Mouse (Mus musculus) layer of hippocampus, postnatal 25 days (tissue): ENCODE data around the gene Cyp2w1. TPM values are rescaled to one million over a fixed set of nuclear protein-coding genes. Genes with fewer than 3 reads are reported as not detected.

Source experiments
- DNase-seq, 2 experiments: peaks; one replicate each; pipeline ENCODE4 v3.0.0; 2022; ENCODE audit warnings: mixed read lengths in 2 of 2, low spot score in 1 of 2; ENCODE audit errors: extremely low spot score in 1 of 2
- total RNA-seq, 2 experiments: library from RNA; stranded (reverse); gene quantifications; 2 replicates each; pipeline ENCODE4 v1.2.3; 2021

Cyp2w1 gene
- total RNA-seq, 2 experiments from 2014 or later, result not detected

DNA sequence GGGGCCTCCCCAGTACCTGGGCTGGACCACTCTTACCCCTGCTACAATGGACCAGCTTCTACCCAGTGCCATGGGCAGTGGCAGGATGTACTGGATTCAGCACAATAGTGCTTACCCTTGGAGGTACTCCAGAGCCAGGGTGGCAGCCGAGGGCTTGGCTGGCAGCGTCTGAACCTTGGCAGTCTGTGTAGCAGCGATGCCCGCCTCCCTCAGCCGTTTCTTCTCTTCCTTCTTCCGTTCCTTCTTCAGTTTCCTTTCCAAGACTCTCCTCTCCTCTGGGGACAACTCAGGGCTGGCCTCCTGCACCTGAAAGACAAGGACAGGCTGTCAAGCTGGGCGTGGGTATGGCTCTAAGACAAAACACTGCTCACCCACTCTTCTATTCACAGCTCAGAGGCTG is 11.4 kb downstream of the Cyp2w1 start:
- DNase-seq, result no peak

GRCm38 (mm10) chr5:139364260-139364910 is 12.0 kb downstream of the Cyp2w1 start:
- peak; percentile 97 to 99 for DNase-seq

DNA sequence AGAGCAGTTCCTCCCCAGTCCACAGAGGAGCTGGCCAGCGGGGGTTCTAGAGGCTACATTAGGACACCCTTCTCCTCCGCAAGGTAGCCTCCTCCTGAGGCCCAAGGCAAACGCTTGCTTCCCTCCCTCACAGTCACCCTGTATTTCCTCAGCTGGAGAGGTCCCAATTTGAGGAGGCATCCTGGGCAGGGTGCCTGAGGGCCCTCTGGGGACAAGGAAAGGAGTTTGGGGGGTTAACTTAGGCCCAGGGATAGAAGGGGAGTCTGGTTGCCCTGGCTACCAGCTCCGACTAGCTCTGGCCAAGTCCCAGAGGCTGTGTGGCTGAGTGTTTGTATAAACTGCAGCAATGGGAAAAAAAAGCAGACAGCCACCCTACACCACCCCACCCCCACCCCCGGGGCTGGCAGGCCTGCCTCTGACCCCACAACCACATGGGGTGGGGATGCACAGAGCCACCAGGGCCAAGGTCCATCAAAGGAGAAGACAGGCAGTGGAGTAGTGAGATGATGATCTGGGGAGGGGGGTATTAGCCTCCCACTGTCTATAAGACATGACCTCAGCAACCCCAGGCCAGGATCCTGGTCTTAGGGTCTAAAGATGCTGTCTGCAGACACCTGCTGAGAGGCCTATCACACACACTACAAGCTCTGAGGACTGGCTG is 12.6 kb downstream of the Cyp2w1 start:
- no peak for DNase-seq

DNA sequence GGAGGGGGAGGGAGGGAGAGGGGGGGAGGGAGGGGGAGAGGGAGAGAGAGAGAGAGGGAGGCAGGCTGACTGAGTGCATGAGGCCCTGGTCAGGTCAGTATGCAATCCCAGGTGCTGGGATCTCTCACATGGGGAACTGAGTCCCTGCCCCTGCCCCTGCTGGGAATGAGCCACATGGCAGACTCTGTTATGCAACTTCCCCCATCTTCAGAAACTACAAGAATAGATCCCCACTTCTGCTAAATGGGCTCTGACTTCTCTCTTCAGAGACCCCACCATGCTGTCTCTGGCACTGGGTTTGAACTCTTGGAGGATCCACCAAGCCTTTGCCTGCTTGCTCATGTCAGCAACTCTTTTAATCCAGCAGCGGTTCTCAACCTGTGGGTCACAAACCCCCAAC is 13.4 kb downstream of the Cyp2w1 start:
- DNase-seq, result no peak

GRCm38 (mm10) chr5:139366484-139366883 is 14.1 kb downstream of the Cyp2w1 start:
- DNase-seq, result no peak

DNA sequence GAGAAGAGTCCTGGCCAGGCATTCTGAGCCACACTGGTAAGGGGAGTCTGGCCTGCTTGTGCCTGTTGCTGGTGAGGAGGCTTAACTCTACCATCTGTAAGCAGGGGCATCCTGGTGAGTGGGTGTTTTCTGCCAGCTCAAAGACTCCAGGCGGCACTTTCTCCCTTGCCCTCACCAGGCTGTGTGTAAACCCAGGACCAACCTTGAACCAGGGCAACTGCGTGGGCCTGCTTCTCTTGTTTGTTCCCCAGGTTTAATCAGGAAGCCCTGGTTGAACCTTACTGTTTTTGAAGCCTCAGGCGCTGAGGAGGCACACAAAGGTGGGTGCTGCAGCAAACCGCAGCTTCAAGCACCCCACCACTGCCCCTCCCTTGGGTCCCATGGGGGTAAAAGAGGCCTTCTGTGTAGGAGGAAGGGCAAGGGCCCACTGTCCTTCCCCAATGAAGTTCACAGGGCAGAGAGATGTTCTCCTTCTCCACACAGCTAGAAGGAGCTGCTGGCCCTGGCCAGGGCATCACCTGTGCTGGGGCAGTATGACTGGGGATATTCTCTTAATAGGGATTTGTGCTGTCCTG is 15.6 kb downstream of the Cyp2w1 start:
- DNase-seq, result no peak

- DNase-seq, result no peak
Measured at GRCm38 (mm10) chr5:139368638-139369320, 16.4 kb downstream of the Cyp2w1 start.

DNA sequence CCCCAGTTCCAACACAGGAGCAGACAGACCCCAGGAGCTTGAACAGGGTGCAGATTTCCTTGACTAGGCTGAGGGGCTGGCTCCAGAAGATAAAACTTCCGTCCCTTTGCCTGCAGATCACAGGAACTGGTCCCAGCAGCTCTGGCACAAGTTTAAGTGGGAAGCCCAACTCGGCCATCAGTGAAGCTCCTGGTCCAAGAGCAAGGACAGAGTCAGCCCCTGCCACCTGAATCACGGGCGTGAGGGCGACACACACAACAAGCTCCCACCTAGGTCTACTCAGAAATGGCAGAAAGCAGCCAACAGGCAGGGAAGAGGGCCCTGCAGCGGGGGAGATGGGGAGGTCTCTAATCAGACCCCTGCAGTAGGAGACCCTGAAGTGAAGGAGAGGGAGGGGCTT is 17.9 kb downstream of the Cyp2w1 start:
- no peak for DNase-seq

DNA sequence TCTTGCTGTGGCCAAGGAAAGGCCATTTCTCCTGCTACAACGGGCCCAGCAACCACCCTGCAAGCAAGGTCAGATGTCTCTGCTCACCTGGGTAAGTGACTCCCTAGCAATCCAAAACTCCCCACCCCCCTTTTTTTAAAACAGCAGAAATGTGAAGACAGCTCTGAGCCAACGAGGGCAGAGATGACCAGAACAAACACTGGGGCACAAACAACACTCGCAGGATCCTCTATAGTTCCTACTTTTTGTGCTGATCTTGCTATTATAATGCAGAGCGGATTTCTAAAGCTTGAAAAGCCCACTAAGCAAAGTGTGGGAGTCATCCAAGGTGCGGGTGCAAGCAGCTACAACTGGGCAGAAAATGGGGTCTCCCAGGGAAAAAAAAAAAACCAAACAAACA is 18.7 kb downstream of the Cyp2w1 start:
- DNase-seq, result no peak

DNA sequence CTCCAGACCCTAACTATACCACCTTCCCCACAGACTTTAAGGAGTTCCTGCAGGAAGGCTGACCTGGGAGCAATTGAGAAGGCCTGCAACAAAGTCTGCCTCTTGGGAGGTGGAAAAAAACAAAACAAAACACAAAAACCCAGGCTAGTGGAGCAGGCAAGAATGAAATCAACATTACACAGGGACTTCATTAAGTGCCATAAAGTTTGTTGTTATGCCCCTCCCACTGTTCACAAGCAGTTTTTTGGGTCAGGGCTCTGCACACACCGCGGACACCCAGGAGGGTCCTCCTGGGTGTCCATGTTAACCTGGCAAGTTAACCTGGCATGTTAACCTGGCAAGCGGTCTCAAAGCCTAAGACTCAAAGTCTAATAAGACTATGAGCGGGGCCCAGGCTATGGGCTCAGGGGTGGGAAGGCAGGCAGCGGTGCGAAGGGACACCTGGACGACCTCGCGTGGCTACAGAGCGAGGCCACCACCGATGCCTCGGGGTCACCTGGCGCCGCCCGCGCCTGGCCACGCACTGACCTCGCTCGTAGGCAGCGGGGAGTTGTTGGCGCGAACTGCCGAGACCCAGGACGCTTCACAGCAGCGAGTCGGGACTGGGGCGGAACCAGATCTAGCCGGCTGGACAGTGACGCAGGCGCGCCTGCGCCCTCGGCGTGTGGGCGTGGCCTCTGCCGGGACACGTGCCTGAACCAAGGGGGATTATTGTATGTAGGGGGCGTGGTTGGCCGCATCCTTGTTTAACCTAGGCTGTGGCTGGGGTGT is 19.4 kb downstream of the Cyp2w1 start:
- DNase-seq, result peak; percentile 69 to 77

GRCm38 (mm10) chr5:139373126-139373525 is 20.7 kb downstream of the Cyp2w1 start:
- no peak for DNase-seq

- DNase-seq, result no peak
Measured at GRCm38 (mm10) chr5:139373889-139374444, 21.6 kb downstream of the Cyp2w1 start.

DNA sequence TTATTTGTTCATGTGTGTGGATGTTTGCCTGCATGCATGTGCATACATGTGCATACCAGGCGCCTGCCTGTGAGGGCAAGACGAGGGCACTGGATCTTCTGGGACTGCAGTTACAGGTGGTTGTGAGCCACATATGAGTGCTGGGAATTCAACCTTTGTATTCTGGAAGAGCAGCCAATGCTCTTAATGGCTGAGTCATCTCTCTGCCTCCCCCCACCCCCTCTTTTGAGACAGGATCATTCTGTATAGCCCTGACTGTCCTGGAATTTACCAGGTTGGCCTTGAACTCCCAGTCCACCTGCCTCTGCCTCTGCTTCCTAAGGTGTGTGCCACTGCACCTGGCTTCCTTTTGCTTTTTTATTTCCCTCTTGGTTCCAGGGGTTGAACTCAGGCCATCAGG is 22.4 kb downstream of the Cyp2w1 start:
- no peak for DNase-seq

DNA sequence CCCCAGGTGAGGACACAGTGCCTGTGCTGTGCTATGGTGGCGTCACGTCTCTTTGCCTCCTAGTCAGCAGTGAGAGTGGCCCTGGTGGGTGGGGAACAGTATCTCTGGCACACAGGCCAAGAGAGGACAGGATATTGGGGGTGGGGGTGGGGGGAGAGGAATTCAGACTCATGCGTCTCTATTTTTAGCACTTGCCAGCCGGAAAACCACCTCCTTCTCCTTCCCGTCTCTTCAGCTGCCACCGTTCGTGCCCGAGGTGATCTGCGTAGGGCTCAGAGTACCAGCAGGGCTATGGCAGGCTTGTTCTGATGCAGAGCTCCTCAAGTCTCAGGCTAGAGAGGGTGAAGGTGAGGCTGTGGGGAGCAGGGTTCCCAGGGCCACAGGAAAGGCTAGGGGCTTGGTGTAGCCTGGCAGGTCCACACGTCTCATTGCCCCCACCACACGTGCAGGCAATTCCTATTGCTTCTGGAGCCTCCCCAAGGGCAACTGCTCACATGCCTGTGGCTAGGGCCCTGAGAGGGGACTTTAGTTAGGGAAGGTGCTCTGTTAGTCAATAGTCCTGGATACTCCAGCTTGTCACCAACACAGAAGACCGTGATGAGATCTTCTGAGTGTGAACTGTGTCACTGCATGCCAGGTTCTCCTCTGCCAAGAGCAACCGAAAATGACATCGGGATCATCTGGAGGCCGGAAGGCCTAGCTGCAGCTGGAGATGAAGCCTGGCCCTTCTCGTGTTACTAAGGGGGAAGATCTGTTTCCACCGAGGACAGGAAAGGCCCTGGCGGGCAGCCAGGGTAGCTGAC is 25.3 kb downstream of the Cyp2w1 start, which contains the start of gene Gpr146:
TSS of gene Gpr146 (plus strand) at position 230 of the 803 bp plus-strand sequence.
- DNase-seq, result no peak

DNA sequence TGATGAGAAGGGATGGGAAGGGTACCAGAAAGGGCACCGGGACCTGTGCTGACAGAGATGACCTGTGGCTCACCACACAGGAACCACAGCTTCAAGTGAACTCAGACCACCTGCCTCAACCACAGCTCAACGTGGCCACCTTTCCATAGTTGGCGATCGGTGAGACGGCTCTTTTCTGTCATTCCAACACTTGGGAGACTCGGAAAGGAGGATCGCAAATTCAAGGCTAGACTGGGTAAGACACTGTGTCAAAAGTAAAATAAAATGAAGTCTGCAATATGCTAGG is 25.8 kb downstream of the Cyp2w1 start:
- DNase-seq, result no peak

GRCm38 (mm10) chr5:139378986-139379629 is 26.7 kb downstream of the Cyp2w1 start:
- DNase-seq, result no peak

GRCm38 (mm10) chr5:139379771-139380384 is 27.5 kb downstream of the Cyp2w1 start:
- no peak for DNase-seq

- peak; percentile 67 to 72 for DNase-seq
Measured at GRCm38 (mm10) chr5:139380385-139381248, 28.2 kb downstream of the Cyp2w1 start.
